Mouse (Mus musculus) CD4-positive naive resting alpha-beta T cell, adult 57 days (primary cell): Measurements from ENCODE around the gene Arrdc5. TPM values are rescaled to one million over a fixed set of nuclear protein-coding genes. Genes with fewer than 3 reads are reported as not detected.

Experiments
- total RNA-seq: library from RNA; stranded (reverse); gene quantifications from one replicate; pipeline ENCODE4 v1.2.4, GENCODE M21; 2023

The Arrdc5 gene
- not detected for total RNA-seq

GRCm38 (mm10) chr17:56300186-56300585 lies at the start of gene Arrdc5:
Gene Arrdc5 (minus strand): TSS chr17:56300286.

GRCm38 (mm10) chr17:56325450-56326152 lies 25.5 kb upstream of the Arrdc5 start, which contains the start of gene Kdm4b:
Gene Kdm4b (plus strand): TSS chr17:56326062.

GRCm38 (mm10) chr17:56303160-56303846 lies 3.2 kb upstream of the Arrdc5 start, which contains the start of gene Uhrf1:
Gene Uhrf1 (plus strand): TSS chr17:56303321.

GRCm38 (mm10) chr17:56292531-56293222 lies 7.4 kb downstream of the Arrdc5 start, which contains the start of gene Plin3:
Gene Plin3 (minus strand): TSS chr17:56292873.

GRCm38 (mm10) chr17:56276643-56277566 lies 23.2 kb downstream of the Arrdc5 start, which contains the start of gene Ticam1:
Gene Ticam1 (minus strand): TSS chr17:56276786.

GRCm38 (mm10) chr17:56256239-56256881 lies 43.7 kb downstream of the Arrdc5 start, which contains the start of gene Fem1a:
Gene Fem1a (plus strand): TSS chr17:56256810.

Other genes with a start within 250 kb of the Arrdc5 start
- 74.7 TPM for gene Ubxn6, start 225.3 kb downstream of the Arrdc5 start, total RNA-seq
- gene Hdgfl2, start 220.7 kb downstream of the Arrdc5 start, total RNA-seq: 124 TPM
- gene Plin4, start 190.5 kb downstream of the Arrdc5 start, total RNA-seq: not detected
- not detected for gene Plin5, start 182.7 kb downstream of the Arrdc5 start, total RNA-seq
- not detected for gene Lrg1, start 178.3 kb downstream of the Arrdc5 start, total RNA-seq
- 0.24 TPM for gene Sema6b, start 159.9 kb downstream of the Arrdc5 start, total RNA-seq
- gene Tnfaip8l1, start 137.8 kb downstream of the Arrdc5 start, total RNA-seq: 17.3 TPM
- gene Mydgf, start 116.4 kb downstream of the Arrdc5 start, total RNA-seq: 50.6 TPM
- 48.0 TPM for gene Dpp9, start 81.4 kb downstream of the Arrdc5 start, total RNA-seq
- 22.6 TPM for gene Fem1a, start 43.5 kb downstream of the Arrdc5 start, total RNA-seq
- 10.6 TPM for gene Ticam1, start 23.5 kb downstream of the Arrdc5 start, total RNA-seq
- gene Plin3, start 7.4 kb downstream of the Arrdc5 start, total RNA-seq: 10.9 TPM
- gene Uhrf1, start 3.0 kb upstream of the Arrdc5 start, total RNA-seq: 3.9 TPM
- gene Kdm4b, start 25.8 kb upstream of the Arrdc5 start, total RNA-seq: 77.4 TPM
- gene Ptprs, start 176.2 kb upstream of the Arrdc5 start, total RNA-seq: 11.4 TPM
- not detected for gene Znrf4, start 212.1 kb upstream of the Arrdc5 start, total RNA-seq